Mouse (Mus musculus) forebrain, postnatal 0 days (tissue): ENCODE data around the gene Zc3h13. TPM values are rescaled to one million over a fixed set of nuclear protein-coding genes. Genes with fewer than 3 reads are reported as not detected.

ENCODE experiments used
- ATAC-seq: fragments of 200-750 bp; cut with Nextera tagmentation; 2 replicates; pipeline ENCODE4 v1.8.0; 2017; ENCODE audit warnings: mild to moderate bottlenecking, moderate library complexity
- DNase-seq: peaks from one replicate; pipeline ENCODE4 v3.0.0-alpha.2; 2015
- H3K27ac ChIP-seq: fragments of 300-500 bp; sonication (generic); 2 replicates; pipeline ENCODE4 v1.5.1; 2014; ENCODE audit warnings: low read depth, mild to moderate bottlenecking, antibody characterized with exemption, low read length, moderate library complexity, mixed read lengths
- H3K27me3 ChIP-seq: fragments of 300-500 bp; sonication (generic); 2 replicates; pipeline ENCODE4 v1.6.1; 2014; ENCODE audit warnings: mild to moderate bottlenecking, low read length, mixed read lengths; ENCODE audit not compliant: insufficient read depth
- H3K36me3 ChIP-seq: fragments of 300-500 bp; sonication (generic); 2 replicates; pipeline ENCODE4 v1.6.1; 2014; ENCODE audit warnings: mild to moderate bottlenecking, moderate library complexity; ENCODE audit not compliant: insufficient read depth
- H3K4me1 ChIP-seq: fragments of 300-500 bp; sonication (generic); 2 replicates; pipeline ENCODE4 v1.6.1; 2014; ENCODE audit warnings: antibody characterized with exemption; ENCODE audit not compliant: insufficient read depth
- H3K4me2 ChIP-seq: fragments of 300-500 bp; sonication (generic); 2 replicates; pipeline ENCODE4 v1.6.1; 2014; ENCODE audit warnings: low read depth, mild to moderate bottlenecking, moderate library complexity
- H3K4me3 ChIP-seq: fragments of 300-500 bp; sonication (generic); 2 replicates; pipeline ENCODE4 v1.5.1; 2014; ENCODE audit warnings: low read depth, low read length, mixed read lengths
- H3K9ac ChIP-seq: fragments of 300-500 bp; sonication (generic); 2 replicates; pipeline ENCODE4 v1.6.1; 2014; ENCODE audit warnings: mild to moderate bottlenecking
- H3K9me3 ChIP-seq: fragments of 300-500 bp; sonication (generic); 2 replicates; pipeline ENCODE4 v1.6.1; 2016; ENCODE audit warnings: low read length
- CTCF ChIP-seq: sonication (generic); IDR thresholded peaks from 2 replicates; pipeline ENCODE4 v1.5.1; 2016; ENCODE audit warnings: antibody characterized with exemption, control low read depth, low read depth
- WGBS: fragments of 180-500 bp; shearing (Covaris S2); extraction: QIAGEN DNeasy Blood & Tissue Kit; methylation state at CpG from one replicate; pipeline ENCODE4 v1.1.7; 2014; 5-methylcytosine and 5-hydroxymethylcytosine counted together
- polyA plus RNA-seq: library from polyadenylated mRNA; unstranded; fragments of >200 nt; fragmentation: Nextera tagmentation; extraction: Ambion mirVana; gene quantifications from 2 replicates; pipeline ENCODE4 v1.2.1, GENCODE M21; 2015
- total RNA-seq: library from RNA; depleted of rRNA; stranded (reverse); fragments of >200 nt; gene quantifications from 2 replicates; pipeline ENCODE4 v1.2.3, GENCODE M21; 2014

Gene Zc3h13
- total and polyA plus RNA-seq, 2 experiments from 2014 or later, result 21.4 to 51.3 TPM

- no peak for TF ChIP-seq CTCF
- Histone ChIP-seq H3K36me3 (peaks cover 56% of the 10 kb centered on the region), H3K4me3 (no peak overlapping the region), H3K27ac (no peak overlapping the region), H3K4me1 (no peaks in the 10 kb centered on the region), H3K27me3 (no peaks in the 10 kb centered on the region), H3K9me3 (no peaks in the 10 kb centered on the region), H3K4me2 (no peak overlapping the region), H3K9ac (no peak overlapping the region)
- DNase-seq (no peak), ATAC-seq (no peak)
- 98% methylated on average over 32 of the region's 32 CpGs for WGBS
These were observed 39.2 kb downstream of the Zc3h13 start for GRCm38 (mm10) chr14:75323354-75323753.

- Histone ChIP-seq H3K4me1 (no peaks in the 10 kb centered on the region), H3K9me3 (no peaks in the 10 kb centered on the region), H3K27me3 (no peaks in the 10 kb centered on the region), H3K4me3 (no peak overlapping the region), H3K27ac (no peak overlapping the region), H3K4me2 (no peak overlapping the region), H3K9ac (no peak overlapping the region), H3K36me3 (peaks cover 75% of the 10 kb centered on the region)
- 82% methylated on average over 8 of the region's 8 CpGs for WGBS
- ATAC-seq, result no peak
- no peak for TF ChIP-seq CTCF
- no peak for DNase-seq
These were observed 43.9 kb downstream of the Zc3h13 start for GRCm38 (mm10) chr14:75328062-75328461.

- DNase-seq (peak; percentile 26), ATAC-seq (no peak)
- Histone ChIP-seq H3K36me3 (peaks cover 63% of the 10 kb centered on the region), H3K27ac (no peak overlapping the region), H3K4me3 (no peak overlapping the region), H3K9me3 (no peaks in the 10 kb centered on the region), H3K27me3 (no peaks in the 10 kb centered on the region), H3K4me1 (no peaks in the 10 kb centered on the region), H3K4me2 (no peak overlapping the region), H3K9ac (no peak overlapping the region)
- WGBS, result 87% methylated on average over 6 of the region's 6 CpGs
- TF ChIP-seq CTCF, result peak; percentile 73
These were observed 46.4 kb downstream of the Zc3h13 start for GRCm38 (mm10) chr14:75330621-75331020.

- 94% methylated on average over 4 of the region's 4 CpGs for WGBS
- DNase-seq, result no peak
These were observed 50.1 kb downstream of the Zc3h13 start for GRCm38 (mm10) chr14:75334321-75334720.

GRCm38 (mm10) chr14:75337884-75338283 is 53.7 kb downstream of the Zc3h13 start:
- WGBS, result 93% methylated on average over 2 of the region's 2 CpGs
- no peak for ATAC-seq
- Histone ChIP-seq H3K27ac (no peak overlapping the region), H3K4me1 (no peaks in the 10 kb centered on the region), H3K36me3 (peaks cover 35% of the 10 kb centered on the region), H3K9ac (no peak overlapping the region), H3K4me2 (no peak overlapping the region), H3K9me3 (no peaks in the 10 kb centered on the region), H3K27me3 (no peaks in the 10 kb centered on the region), H3K4me3 (no peak overlapping the region)
- no peak for DNase-seq
- TF ChIP-seq CTCF, result no peak

More at GRCm38 (mm10) chr14:75334321-75334720, 50.1 kb downstream of the Zc3h13 start:
- H3K27me3 ChIP-seq, result no peaks in the 10 kb centered on the region
- no peak overlapping the region for H3K9ac ChIP-seq
- no peak for ATAC-seq
- H3K4me2 ChIP-seq, result no peak overlapping the region
- no peaks in the 10 kb centered on the region for H3K9me3 ChIP-seq
- no peak overlapping the region for H3K4me3 ChIP-seq
- H3K36me3 ChIP-seq, result peaks cover 55% of the 10 kb centered on the region
- H3K27ac ChIP-seq, result no peak overlapping the region
- H3K4me1 ChIP-seq, result no peaks in the 10 kb centered on the region
- no peak for TF ChIP-seq CTCF

GRCm38 (mm10) chr14:75346041-75346440 is 61.9 kb downstream of the Zc3h13 start:
- Histone ChIP-seq H3K4me1 (no peaks in the 10 kb centered on the region), H3K9me3 (no peaks in the 10 kb centered on the region), H3K27ac (no peak overlapping the region), H3K27me3 (no peaks in the 10 kb centered on the region), H3K9ac (no peak overlapping the region), H3K4me2 (no peak overlapping the region), H3K4me3 (no peak overlapping the region), H3K36me3 (peaks cover 20% of the 10 kb centered on the region)
- no peak for ATAC-seq
- WGBS, result 80% methylated on average over 5 of the region's 5 CpGs
- TF ChIP-seq CTCF, result no peak
- no peak for DNase-seq

GRCm38 (mm10) chr14:75351626-75352025 is 67.5 kb downstream of the Zc3h13 start:
- TF ChIP-seq CTCF, result no peak
- Histone ChIP-seq H3K27ac (no peak overlapping the region), H3K4me1 (no peaks in the 10 kb centered on the region), H3K9ac (no peak overlapping the region), H3K9me3 (no peaks in the 10 kb centered on the region), H3K4me3 (no peak overlapping the region), H3K36me3 (no peaks in the 10 kb centered on the region), H3K4me2 (no peak overlapping the region), H3K27me3 (no peaks in the 10 kb centered on the region)
- DNase-seq, result no peak
- WGBS, result 20% methylated on average over 4 of the region's 4 CpGs
- no peak for ATAC-seq

GRCm38 (mm10) chr14:75363316-75363715 is 79.1 kb downstream of the Zc3h13 start:
- H3K9ac ChIP-seq, result no peak overlapping the region
- TF ChIP-seq CTCF, result no peak
- H3K36me3 ChIP-seq, result no peaks in the 10 kb centered on the region
- no peaks in the 10 kb centered on the region for H3K27me3 ChIP-seq
- H3K27ac ChIP-seq, result no peak overlapping the region
- no peaks in the 10 kb centered on the region for H3K9me3 ChIP-seq
- no peak overlapping the region for H3K4me3 ChIP-seq
- no peak overlapping the region for H3K4me2 ChIP-seq
- 58% methylated on average over 6 of the region's 6 CpGs for WGBS
- ATAC-seq (no peak), DNase-seq (no peak)
- H3K4me1 ChIP-seq, result no peaks in the 10 kb centered on the region
